Mouse (Mus musculus) v-Abl transformed pro-B cells (cell line): Measurements from ENCODE around the gene Sh3glb2.

ENCODE experiments used
- in situ Hi-C, 2 experiments: fragments of 400-800 bp; cut with MboI; formaldehyde crosslinking; loops; one replicate each; pipeline ENCODE4 v1.15.1; 2025; ENCODE audit not compliant: unreplicated experiment in 2 of 2

Sh3glb2 gene

GRCm38 (mm10) chr2:30380564-30381376, 21.6 kb upstream of the Sh3glb2 start:
- in situ Hi-C loops, result no loop called here

GRCm38 (mm10) chr2:30379307-30379706, 20.2 kb upstream of the Sh3glb2 start:
- in situ Hi-C loops, result no loop called here

GRCm38 (mm10) chr2:30377721-30378120, 18.6 kb upstream of the Sh3glb2 start:
- in situ Hi-C loops, result no loop called here

GRCm38 (mm10) chr2:30375893-30376292, 16.8 kb upstream of the Sh3glb2 start:
- in situ Hi-C loops, result no loop called here

- in situ Hi-C loops, result no loop called here
Observed at GRCm38 (mm10) chr2:30372726-30373125, 13.6 kb upstream of the Sh3glb2 start.

- in situ Hi-C loops, result no loop called here
Observed at GRCm38 (mm10) chr2:30371544-30371943, 12.4 kb upstream of the Sh3glb2 start.

- in situ Hi-C loops, result no loop called here
Observed at GRCm38 (mm10) chr2:30366203-30366602, 7.1 kb upstream of the Sh3glb2 start.

- in situ Hi-C loops, result no loop called here
Observed at GRCm38 (mm10) chr2:30365281-30366069, 6.3 kb upstream of the Sh3glb2 start.

GRCm38 (mm10) chr2:30363773-30364650, 4.9 kb upstream of the Sh3glb2 start, which contains the start of gene Miga2:
Gene Miga2 (plus strand): TSS chr2:30364233.
- in situ Hi-C loops, result no loop called here

- in situ Hi-C loops, result no loop called here
Observed at GRCm38 (mm10) chr2:30362865-30363264, 3.7 kb upstream of the Sh3glb2 start.

- in situ Hi-C loops, result no loop called here
Observed at GRCm38 (mm10) chr2:30360626-30361025, 1.5 kb upstream of the Sh3glb2 start.

- in situ Hi-C loops, result no loop called here
Observed at GRCm38 (mm10) chr2:30357552-30358510, 1.3 kb downstream of the Sh3glb2 start.

- in situ Hi-C loops, result no loop called here
Observed at GRCm38 (mm10) chr2:30356906-30357305, 2.2 kb downstream of the Sh3glb2 start.

- in situ Hi-C loops, result no loop called here
Observed at GRCm38 (mm10) chr2:30356266-30356665, 2.9 kb downstream of the Sh3glb2 start.

- in situ Hi-C loops, result no loop called here
Observed at GRCm38 (mm10) chr2:30355861-30356260, 3.3 kb downstream of the Sh3glb2 start.

GRCm38 (mm10) chr2:30351149-30351548, 8.0 kb downstream of the Sh3glb2 start:
- in situ Hi-C loops, result no loop called here

- in situ Hi-C loops, result no loop called here
Observed at GRCm38 (mm10) chr2:30349196-30349595, 9.9 kb downstream of the Sh3glb2 start.

GRCm38 (mm10) chr2:30345971-30346676, 13.0 kb downstream of the Sh3glb2 start:
- in situ Hi-C loops, result no loop called here

- in situ Hi-C loops, result no loop called here
Observed at GRCm38 (mm10) chr2:30343601-30344137, 15.5 kb downstream of the Sh3glb2 start.
